Mouse (Mus musculus): ENCODE data around the gene Dppa2.
"Not testable (repeated sequence)": the region's sequence is repeated elsewhere in the genome, so short reads cannot be mapped to it uniquely, and the experiment has no call there.

The Dppa2 gene

GRCm38 (mm10) chr16:48303509-48303908, at the start of gene Dppa2:
Gene Dppa2 (plus strand): TSS chr16:48303908.
- no peak for DNase-seq (ENCODE audit: low read depth, low spot score)

DNA sequence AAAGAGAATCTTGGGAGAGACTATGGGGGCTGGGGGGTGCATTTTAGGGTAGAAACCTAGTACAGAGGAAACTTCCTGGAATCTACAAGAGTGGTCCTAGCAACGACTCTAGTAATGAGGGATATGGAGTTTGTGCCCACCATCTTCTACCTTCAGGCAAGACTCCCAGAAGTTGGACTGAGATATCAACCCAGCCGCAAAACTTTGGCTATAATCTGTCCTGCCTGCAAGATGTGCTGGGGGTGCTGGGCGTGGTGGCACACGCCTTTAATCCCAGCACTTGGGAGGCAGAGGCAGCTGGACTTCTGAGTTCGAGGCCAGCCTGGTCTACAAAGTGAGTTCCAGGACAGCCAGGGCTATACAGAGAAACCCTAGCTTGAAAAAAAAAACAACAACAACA, 49.1 kb upstream of the Dppa2 start:
- no peak for DNase-seq (ENCODE audit: low read depth, low spot score)

DNA sequence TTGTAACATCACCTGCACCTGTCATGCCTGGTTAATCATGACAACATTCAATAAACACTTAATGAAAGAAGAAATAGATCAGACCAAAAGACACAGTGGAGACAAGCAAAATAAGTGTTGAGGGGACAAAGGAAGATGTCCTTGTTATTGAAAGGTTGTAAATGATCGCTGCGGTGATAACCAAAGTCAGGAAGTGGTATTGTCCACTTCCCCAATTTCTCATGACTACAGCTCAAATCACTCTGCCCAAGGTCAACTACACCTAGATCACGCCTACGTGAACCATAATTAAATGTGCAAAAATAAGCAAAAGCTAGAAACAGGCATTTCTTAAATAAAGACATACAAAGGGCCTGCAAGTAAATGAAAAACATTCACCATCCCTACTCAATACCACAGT, 44.2 kb upstream of the Dppa2 start:
- DNase-seq (ENCODE audit: low read depth, low spot score) = no peak

GRCm38 (mm10) chr16:48262901-48263300, 40.8 kb upstream of the Dppa2 start:
- DNase-seq (ENCODE audit: low read depth, low spot score) = no peak

DNA sequence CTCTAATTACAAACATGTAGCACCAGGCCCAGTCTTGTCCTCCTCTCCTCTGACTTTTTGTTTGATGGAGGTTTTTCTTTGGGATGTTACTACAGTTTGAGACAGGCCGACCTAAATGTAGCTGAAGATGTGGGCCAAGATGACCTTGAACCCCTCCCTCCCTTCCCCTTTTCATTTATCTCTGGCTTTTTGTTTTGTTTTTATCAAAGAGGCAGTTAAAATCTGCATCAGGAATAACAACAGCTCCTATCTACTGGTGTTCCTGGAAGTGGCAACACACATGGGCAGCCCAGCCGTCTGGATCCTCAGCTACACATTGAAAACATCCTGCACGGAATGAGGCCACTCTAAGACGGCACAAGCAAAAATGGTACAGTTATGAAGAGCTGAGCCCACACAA, 37.9 kb upstream of the Dppa2 start:
- DNase-seq (ENCODE audit: low read depth, low spot score) = no peak

DNA sequence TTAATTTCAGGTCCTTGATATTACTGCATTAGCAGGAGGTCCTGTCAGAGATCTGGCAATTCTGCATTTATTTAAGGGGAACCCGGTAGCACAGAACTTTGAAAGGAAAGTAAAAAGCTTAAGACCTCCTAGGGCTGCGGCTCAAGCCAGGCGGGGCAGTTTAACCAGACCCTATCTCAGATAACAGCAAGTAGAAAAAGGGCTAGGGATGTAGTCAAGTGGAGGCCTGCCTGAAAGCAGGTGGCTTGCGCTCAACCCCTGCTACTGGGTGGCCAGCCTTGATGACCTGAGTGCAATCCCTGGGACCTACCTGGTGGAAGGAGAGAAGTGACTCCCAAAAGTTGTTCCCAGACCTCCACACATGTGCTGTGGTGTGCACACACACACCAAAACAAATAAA, 26.8 kb upstream of the Dppa2 start:
- DNase-seq (ENCODE audit: low read depth, low spot score) = no peak

DNA sequence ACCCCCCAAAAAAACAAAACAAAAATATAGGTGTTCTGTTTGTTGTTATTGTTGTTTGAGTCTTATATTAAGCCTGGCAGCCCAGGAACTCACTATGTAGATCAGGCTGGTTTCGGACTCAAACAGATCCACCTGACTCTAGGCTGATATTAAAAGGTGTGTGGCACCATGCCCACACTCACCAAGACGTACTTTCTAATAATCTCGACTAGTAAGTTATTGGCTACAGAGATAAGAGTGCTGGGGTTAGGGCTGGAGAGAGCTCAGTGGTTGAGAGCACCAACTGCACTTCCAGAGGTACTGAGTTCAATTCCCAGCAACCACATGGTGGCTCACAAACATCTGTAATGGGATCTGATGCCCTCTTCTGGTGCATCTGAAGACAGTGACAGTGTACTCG, 22.8 kb upstream of the Dppa2 start:
- no peak for DNase-seq (ENCODE audit: low read depth, low spot score)

- DNase-seq (ENCODE audit: low read depth, low spot score) = no peak
Measured at GRCm38 (mm10) chr16:48282801-48283200, 20.9 kb upstream of the Dppa2 start.

GRCm38 (mm10) chr16:48283517-48283916, 20.2 kb upstream of the Dppa2 start, which contains the start of gene Dppa4:
Gene Dppa4 (plus strand): TSS chr16:48283733.
- DNase-seq (ENCODE audit: low read depth, low spot score) = no peak

DNA sequence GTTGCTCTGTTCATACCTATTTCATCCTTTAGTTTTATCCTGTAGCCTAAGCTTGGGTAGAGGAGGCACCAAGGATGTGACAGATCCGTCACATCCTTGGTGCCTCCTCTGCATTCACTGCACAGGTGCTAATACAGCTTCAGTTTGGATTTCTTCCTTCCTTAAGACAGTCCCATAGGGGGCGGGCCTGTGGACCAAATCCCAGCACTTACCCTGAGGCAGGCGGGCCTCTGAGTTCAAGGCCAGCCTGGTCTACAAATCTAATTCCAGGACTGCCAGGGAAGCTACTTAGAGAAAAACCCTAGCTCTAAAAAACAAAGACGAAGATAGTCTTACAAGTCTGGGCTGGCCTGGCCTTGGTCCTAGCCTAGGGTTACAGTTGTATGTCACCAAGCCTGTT, 18.2 kb upstream of the Dppa2 start:
- no peak for DNase-seq (ENCODE audit: low read depth, low spot score)

GRCm38 (mm10) chr16:48297384-48298136, 6.1 kb upstream of the Dppa2 start:
- DNase-seq (ENCODE audit: low read depth, low spot score) = no peak

GRCm38 (mm10) chr16:48299884-48300283, 3.8 kb upstream of the Dppa2 start:
- DNase-seq (ENCODE audit: low read depth, low spot score) = no peak

- DNase-seq (ENCODE audit: low read depth, low spot score) = no peak
Measured at GRCm38 (mm10) chr16:48303983-48304382, 275 bp downstream of the Dppa2 start.

DNA sequence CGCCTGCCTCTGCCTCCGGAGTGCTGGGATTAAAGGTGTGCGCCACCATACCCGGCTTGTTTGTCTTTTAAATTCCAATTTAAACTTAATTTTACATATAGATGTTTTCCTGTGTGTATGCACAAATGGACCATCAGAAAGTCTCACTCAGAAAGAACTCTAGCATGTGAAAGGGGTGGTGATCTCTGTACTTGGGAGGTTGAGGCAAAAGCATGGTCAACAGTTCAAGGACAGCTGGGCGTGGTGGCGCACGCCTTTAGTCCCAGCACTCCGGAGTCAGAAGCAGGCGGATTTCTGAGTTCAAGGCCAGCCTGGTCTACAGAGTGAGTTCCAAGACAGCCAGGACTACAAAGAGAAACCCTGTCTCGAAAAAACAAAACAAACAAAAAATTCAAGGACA, 5.2 kb downstream of the Dppa2 start:
- not testable (repeated sequence) for DNase-seq (ENCODE audit: low read depth, low spot score)

DNA sequence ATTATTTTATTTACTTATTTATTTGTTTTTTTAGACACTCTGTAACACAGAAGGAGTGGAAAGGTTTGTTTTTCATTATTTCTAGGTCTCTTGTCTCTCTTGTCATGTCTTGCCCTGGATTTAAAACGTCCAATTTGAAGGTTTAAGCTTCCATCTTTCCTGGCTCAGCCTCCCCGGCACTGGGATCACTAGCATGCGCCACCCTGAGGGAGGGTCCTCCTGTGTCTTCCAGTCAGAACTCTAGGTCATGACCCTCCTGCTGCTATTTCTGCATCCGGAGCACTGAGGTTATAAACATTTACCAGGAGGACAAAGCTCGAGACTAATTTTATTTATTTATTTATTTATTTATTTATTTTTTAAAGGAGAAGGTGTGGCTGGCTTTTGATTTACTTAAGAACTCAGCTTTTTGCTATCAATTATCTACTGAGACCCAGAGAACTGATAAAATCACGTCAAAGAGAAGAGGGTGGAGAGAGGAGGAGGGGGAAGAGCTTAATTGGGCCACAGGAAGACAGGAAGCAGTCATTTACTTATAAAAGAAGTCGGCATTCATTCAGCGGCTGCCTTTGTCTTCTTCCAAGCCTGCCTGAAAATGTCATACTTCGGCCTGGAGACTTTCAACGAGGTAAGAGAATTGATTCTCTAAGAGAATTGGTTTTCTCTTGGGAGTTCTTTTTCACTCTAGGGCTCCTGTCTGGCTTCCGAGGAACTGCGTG, 6.4 kb downstream of the Dppa2 start:
- DNase-seq (ENCODE audit: low read depth, low spot score) = no peak

GRCm38 (mm10) chr16:48315294-48315693, 11.6 kb downstream of the Dppa2 start:
- peak; percentile 87 for DNase-seq (ENCODE audit: low read depth, low spot score)

DNA sequence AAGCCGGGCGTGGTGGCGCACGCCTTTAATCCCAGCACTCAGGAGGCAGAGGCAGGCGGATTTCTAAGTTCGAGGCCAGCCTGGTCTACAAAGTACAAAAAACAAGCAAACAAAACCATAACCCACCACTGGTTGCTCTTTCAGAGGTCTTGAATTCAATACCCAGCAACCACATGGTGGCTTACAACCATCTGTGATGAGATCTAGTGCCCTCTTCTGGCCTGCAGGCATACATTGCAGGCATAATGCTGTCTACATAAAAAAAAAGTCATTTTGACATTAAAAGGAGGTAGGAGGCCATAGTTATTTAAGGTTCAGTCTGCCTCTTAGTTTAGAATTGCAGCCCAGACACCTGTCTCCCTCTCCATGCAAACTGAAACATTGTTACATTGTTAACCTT, 17.1 kb downstream of the Dppa2 start:
- no peak for DNase-seq (ENCODE audit: low read depth, low spot score)

DNA sequence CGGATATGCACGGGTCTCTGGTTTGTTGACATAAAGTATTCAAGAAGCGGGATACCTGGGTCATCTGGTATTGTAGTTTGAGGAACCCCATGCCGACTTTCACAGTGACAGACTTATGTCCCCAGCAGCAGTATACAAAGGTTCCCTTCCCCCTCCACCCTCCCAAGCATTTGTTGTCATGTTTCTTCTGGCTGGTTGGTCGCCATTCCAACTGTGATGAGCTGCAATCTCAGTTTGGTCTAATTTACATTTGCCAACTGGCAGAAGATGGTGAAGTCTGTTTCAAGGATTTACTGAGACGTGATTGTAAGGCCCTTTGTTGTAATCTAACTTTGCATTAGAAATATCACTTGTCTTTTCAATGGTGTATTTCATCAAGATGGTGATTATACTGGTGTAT, 19.4 kb downstream of the Dppa2 start:
- DNase-seq (ENCODE audit: low read depth, low spot score) = peak; percentile 23

DNA sequence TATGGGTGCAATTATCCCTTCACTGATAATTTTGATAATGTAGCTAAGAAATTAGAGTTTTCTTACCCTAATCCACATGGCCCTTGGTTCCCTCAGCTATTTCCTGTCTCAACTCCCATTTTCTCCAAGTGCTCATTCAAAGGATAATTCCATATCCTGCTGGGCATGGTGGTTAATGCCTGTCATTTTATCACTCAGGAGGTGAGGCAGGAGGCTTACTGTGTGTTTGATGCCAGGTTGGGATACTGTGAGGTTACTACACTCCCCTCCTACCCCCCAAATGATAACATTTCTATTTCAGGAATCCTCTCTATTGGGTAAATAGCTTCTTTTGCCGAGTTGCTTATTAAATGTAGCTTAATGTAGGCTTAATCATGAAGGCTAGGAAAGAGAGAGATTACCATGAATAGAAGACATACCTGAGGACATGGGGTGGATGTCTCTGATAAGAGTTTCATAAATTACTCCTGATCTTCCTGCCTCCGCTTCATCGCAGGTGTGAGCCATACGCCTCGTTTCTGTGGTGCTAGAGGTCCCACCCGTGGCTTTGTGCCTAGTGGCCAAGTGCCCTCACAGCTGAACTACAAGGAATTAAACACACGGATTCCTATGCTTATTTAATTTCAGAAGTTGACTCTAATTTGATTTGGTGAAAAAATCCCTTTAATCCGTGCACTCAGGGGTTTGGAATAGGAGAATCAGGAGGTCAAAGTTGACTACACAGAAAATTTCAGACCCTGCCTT, 20.1 kb downstream of the Dppa2 start:
- no peak for DNase-seq (ENCODE audit: low read depth, low spot score)

- peak; percentile 83 for DNase-seq (ENCODE audit: low read depth, low spot score)
Measured at GRCm38 (mm10) chr16:48326903-48327302, 23.2 kb downstream of the Dppa2 start.

DNA sequence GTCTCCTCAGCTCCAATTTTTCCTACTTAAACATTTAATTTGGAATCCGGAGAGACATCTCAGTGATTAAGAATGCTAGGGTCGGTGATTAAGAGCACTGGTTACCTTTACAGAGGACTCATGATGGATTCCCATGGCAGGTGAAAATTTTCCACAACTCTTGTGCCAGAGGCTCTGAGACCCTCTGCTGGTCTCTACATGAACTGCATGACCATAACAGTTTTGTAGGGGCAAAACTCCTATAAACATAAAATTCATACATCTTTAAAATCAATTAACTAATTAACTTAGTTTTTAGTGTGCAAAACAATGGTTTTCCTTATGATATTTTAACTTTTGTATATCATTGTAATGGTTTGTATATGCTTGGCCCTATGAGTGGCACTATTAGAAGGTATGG, 24.7 kb downstream of the Dppa2 start:
- no peak for DNase-seq (ENCODE audit: low read depth, low spot score)

DNA sequence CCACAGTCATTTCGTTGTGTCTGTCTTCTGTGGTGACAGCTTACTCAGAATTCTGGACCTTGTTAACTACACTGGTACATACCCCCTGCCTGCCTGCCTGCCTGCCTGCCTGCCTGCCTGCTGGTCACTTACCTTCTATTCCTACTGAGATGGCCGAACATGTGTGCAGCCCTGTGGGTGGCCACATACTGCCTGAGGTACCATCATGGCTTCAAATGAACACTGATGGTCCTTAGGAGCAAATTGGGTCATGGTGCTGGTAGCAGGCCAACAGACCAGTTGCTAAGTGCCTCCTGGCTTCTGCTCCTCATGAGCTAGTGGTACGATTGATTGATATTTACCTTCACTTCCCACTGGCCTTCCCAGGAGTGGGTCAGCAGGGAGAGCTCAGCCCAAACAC, 28.1 kb downstream of the Dppa2 start:
- DNase-seq (ENCODE audit: low read depth, low spot score) = peak; percentile 97

- no peak for DNase-seq (ENCODE audit: low read depth, low spot score)
Measured at GRCm38 (mm10) chr16:48335326-48335725, 31.6 kb downstream of the Dppa2 start.

Data from brain, adult 2 months (tissue).